Mouse (Mus musculus) forebrain, embryonic 16.5 days (tissue): ENCODE results near the gene Olfr1395. TPM values are rescaled to one million over a fixed set of nuclear protein-coding genes. Genes with fewer than 3 reads are reported as not detected.
A peak's percentile ranks its signal among the peaks of the same experiment; 100 is the strongest.
"Not testable (repeated sequence)": the region's sequence is repeated elsewhere in the genome, so short reads cannot be mapped to it uniquely, and the experiment has no call there.

Experiments
- ATAC-seq: fragments of 200-750 bp; cut with Nextera tagmentation; 2 replicates; pipeline ENCODE4 v1.8.0; 2017; ENCODE audit warnings: mild to moderate bottlenecking, moderate library complexity
- H3K27ac ChIP-seq: fragments of 300-500 bp; sonication (generic); 2 replicates; pipeline ENCODE4 v1.5.1; 2014; ENCODE audit warnings: low read length, control low read depth
- H3K27me3 ChIP-seq: fragments of 300-500 bp; sonication (generic); replicated peaks from 2 replicates; pipeline ENCODE4 v1.6.1; 2014; ENCODE audit warnings: low read length; ENCODE audit not compliant: control insufficient read depth, insufficient read depth
- H3K36me3 ChIP-seq: fragments of 300-500 bp; sonication (generic); 2 replicates; pipeline ENCODE4 v1.6.1; 2014; ENCODE audit not compliant: control insufficient read depth, insufficient read depth
- H3K4me1 ChIP-seq: fragments of 300-500 bp; sonication (generic); replicated peaks from 2 replicates; pipeline ENCODE4 v1.6.1; 2014; ENCODE audit warnings: low read length; ENCODE audit not compliant: control insufficient read depth, insufficient read depth
- H3K4me2 ChIP-seq: fragments of 300-500 bp; sonication (generic); 2 replicates; pipeline ENCODE4 v1.6.1; 2014; ENCODE audit warnings: mild to moderate bottlenecking, low read length, control low read depth
- H3K4me3 ChIP-seq: fragments of 300-500 bp; sonication (generic); replicated peaks from 2 replicates; pipeline ENCODE4 v1.5.1; 2014; ENCODE audit warnings: mild to moderate bottlenecking, low read length, control low read depth
- H3K9ac ChIP-seq: fragments of 300-500 bp; sonication (generic); replicated peaks from 2 replicates; pipeline ENCODE4 v1.6.1; 2014; ENCODE audit warnings: low read depth, low read length, control low read depth
- H3K9me3 ChIP-seq: fragments of 300-500 bp; sonication (generic); 2 replicates; pipeline ENCODE4 v1.6.1; 2016; ENCODE audit warnings: low read length; ENCODE audit not compliant: control insufficient read depth
- WGBS: fragments of 180-500 bp; shearing (Covaris S2); extraction: QIAGEN DNeasy Blood & Tissue Kit; methylation state at CpG from one replicate; pipeline ENCODE4 v1.1.7; 2014; 5-methylcytosine and 5-hydroxymethylcytosine counted together
- polyA plus RNA-seq: library from polyadenylated mRNA; unstranded; fragments of >200 nt; fragmentation: Nextera tagmentation; extraction: Ambion mirVana; gene quantifications from 2 replicates; pipeline ENCODE4 v1.2.1, GENCODE M21; 2015

Gene Olfr1395
- polyA plus RNA-seq, 1 experiment from 2014 or later = not detected

- no peak overlapping the region for H3K27ac ChIP-seq
- H3K4me2 ChIP-seq = peak overlapping the region; percentile 74
- WGBS = 8% methylated on average over 50 of the region's 50 CpGs
- H3K9me3 ChIP-seq = peaks cover 7% of the 10 kb centered on the region
- peak overlapping the region; percentile 52 for H3K9ac ChIP-seq
- H3K4me1 ChIP-seq = peaks cover 6% of the 10 kb centered on the region
- H3K36me3 ChIP-seq = no peaks in the 10 kb centered on the region
- H3K4me3 ChIP-seq = peak overlapping the region; percentile 45
- peak; percentile 84 for ATAC-seq
- peaks cover 10% of the 10 kb centered on the region for H3K27me3 ChIP-seq
Measured at GRCm38 (mm10) chr11:49168839-49169611, 27.0 kb downstream of the Olfr1395 start.

GRCm38 (mm10) chr11:49170576-49170975 is 28.5 kb downstream of the Olfr1395 start:
- Histone ChIP-seq H3K27ac (no peak overlapping the region), H3K27me3 (peaks cover 10% of the 10 kb centered on the region), H3K9me3 (peaks cover 7% of the 10 kb centered on the region), H3K4me2 (no peak overlapping the region), H3K36me3 (no peaks in the 10 kb centered on the region), H3K4me3 (no peak overlapping the region), H3K9ac (no peak overlapping the region), H3K4me1 (peaks cover 6% of the 10 kb centered on the region)
- ATAC-seq = no peak
- whole genome bisulfite sequencing = 98% methylated on average over 4 of the region's 4 CpGs

- no peaks in the 10 kb centered on the region for H3K4me1 ChIP-seq
- H3K4me2 ChIP-seq = no peak overlapping the region
- no peaks in the 10 kb centered on the region for H3K36me3 ChIP-seq
- H3K9me3 ChIP-seq = no peaks in the 10 kb centered on the region
- ATAC-seq = no peak
- no peak overlapping the region for H3K4me3 ChIP-seq
- H3K27ac ChIP-seq = no peak overlapping the region
- WGBS = 91% methylated on average over 8 of the region's 8 CpGs
- H3K9ac ChIP-seq = no peak overlapping the region
- H3K27me3 ChIP-seq = no peaks in the 10 kb centered on the region
Measured at GRCm38 (mm10) chr11:49175345-49175744, 33.3 kb downstream of the Olfr1395 start.

- H3K27me3 ChIP-seq, H3K4me3 ChIP-seq, H3K9ac ChIP-seq, H3K4me1 ChIP-seq, ATAC-seq, H3K27ac ChIP-seq, H3K4me2 ChIP-seq, H3K9me3 ChIP-seq, H3K36me3 ChIP-seq: not testable (repeated sequence)
- 88% methylated on average over 4 of the region's 4 CpGs for WGBS
Measured at GRCm38 (mm10) chr11:49176047-49176779, 34.1 kb downstream of the Olfr1395 start.

GRCm38 (mm10) chr11:49183172-49183571 is 41.1 kb downstream of the Olfr1395 start:
- H3K4me2 ChIP-seq = no peak overlapping the region
- H3K4me1 ChIP-seq = no peaks in the 10 kb centered on the region
- no peaks in the 10 kb centered on the region for H3K36me3 ChIP-seq
- H3K27me3 ChIP-seq = 0 out of 2 replicates have a peak, but pooled peaks cover 2% of the 10 kb centered on the region
- no peaks in the 10 kb centered on the region for H3K9me3 ChIP-seq
- H3K9ac ChIP-seq = no peak overlapping the region
- no peak for ATAC-seq
- no peak overlapping the region for H3K27ac ChIP-seq
- no peak overlapping the region for H3K4me3 ChIP-seq
- 71% methylated on average over 1 of the region's 1 CpGs for WGBS

- WGBS = 77% methylated on average over 6 of the region's 6 CpGs
- ATAC-seq = no peak
- Histone ChIP-seq H3K36me3 (no peaks in the 10 kb centered on the region), H3K27ac (no peak overlapping the region), H3K9me3 (no peaks in the 10 kb centered on the region), H3K4me3 (no peak overlapping the region), H3K9ac (no peak overlapping the region), H3K4me1 (no peaks in the 10 kb centered on the region), H3K4me2 (no peak overlapping the region), H3K27me3 (0 out of 2 replicates have a peak, but pooled peaks cover 2% of the 10 kb centered on the region)
Measured at GRCm38 (mm10) chr11:49186452-49186851, 44.4 kb downstream of the Olfr1395 start.

GRCm38 (mm10) chr11:49186955-49187488 is 44.9 kb downstream of the Olfr1395 start, which contains the start of gene Btnl9:
Gene Btnl9, minus strand, starts transcription at chr11:49187159.
- H3K36me3 ChIP-seq = no peaks in the 10 kb centered on the region
- no peak within 1 kb of the TSS for H3K9ac ChIP-seq
- ATAC-seq = no peak
- no peak within 1 kb of the TSS for H3K4me3 ChIP-seq
- H3K9me3 ChIP-seq = no peaks in the 10 kb centered on the region
- H3K27ac ChIP-seq = no peak within 1 kb of the TSS
- no peak within 1 kb of the TSS for H3K4me2 ChIP-seq
- no peaks in the 10 kb centered on the region for H3K4me1 ChIP-seq
- 81% methylated on average over 8 of the region's 8 CpGs for WGBS
- 0 out of 2 replicates have a peak, but pooled peaks cover 2% of the 10 kb centered on the region for H3K27me3 ChIP-seq

- H3K4me2 ChIP-seq = no peak overlapping the region
- ATAC-seq = no peak
- WGBS = 81% methylated on average over 10 of the region's 10 CpGs
- no peaks in the 10 kb centered on the region for H3K4me1 ChIP-seq
- no peaks in the 10 kb centered on the region for H3K36me3 ChIP-seq
- no peak overlapping the region for H3K27ac ChIP-seq
- H3K9ac ChIP-seq = no peak overlapping the region
- no peaks in the 10 kb centered on the region for H3K9me3 ChIP-seq
- H3K27me3 ChIP-seq = 0 out of 2 replicates have a peak, but pooled peaks cover 2% of the 10 kb centered on the region
- no peak overlapping the region for H3K4me3 ChIP-seq
Measured at GRCm38 (mm10) chr11:49187701-49188100, 45.6 kb downstream of the Olfr1395 start.

- Histone ChIP-seq H3K4me1 (no peaks in the 10 kb centered on the region), H3K27ac (no peak overlapping the region), H3K4me3 (no peak overlapping the region), H3K9ac (no peak overlapping the region), H3K9me3 (no peaks in the 10 kb centered on the region), H3K36me3 (no peaks in the 10 kb centered on the region), H3K27me3 (0 out of 2 replicates have a peak, but pooled peaks cover 2% of the 10 kb centered on the region), H3K4me2 (no peak overlapping the region)
- WGBS = 6% methylated on average over 7 of the region's 7 CpGs
- ATAC-seq = no peak
Measured at GRCm38 (mm10) chr11:49189737-49190136, 47.7 kb downstream of the Olfr1395 start.
